Mouse (Mus musculus): ENCODE data around the gene 1110051M20Rik. TPM values are rescaled to one million over a fixed set of nuclear protein-coding genes. Genes with fewer than 3 reads are reported as not detected.

The 1110051M20Rik gene
- polyA plus RNA-seq, 1 experiment = 106 TPM

DNA sequence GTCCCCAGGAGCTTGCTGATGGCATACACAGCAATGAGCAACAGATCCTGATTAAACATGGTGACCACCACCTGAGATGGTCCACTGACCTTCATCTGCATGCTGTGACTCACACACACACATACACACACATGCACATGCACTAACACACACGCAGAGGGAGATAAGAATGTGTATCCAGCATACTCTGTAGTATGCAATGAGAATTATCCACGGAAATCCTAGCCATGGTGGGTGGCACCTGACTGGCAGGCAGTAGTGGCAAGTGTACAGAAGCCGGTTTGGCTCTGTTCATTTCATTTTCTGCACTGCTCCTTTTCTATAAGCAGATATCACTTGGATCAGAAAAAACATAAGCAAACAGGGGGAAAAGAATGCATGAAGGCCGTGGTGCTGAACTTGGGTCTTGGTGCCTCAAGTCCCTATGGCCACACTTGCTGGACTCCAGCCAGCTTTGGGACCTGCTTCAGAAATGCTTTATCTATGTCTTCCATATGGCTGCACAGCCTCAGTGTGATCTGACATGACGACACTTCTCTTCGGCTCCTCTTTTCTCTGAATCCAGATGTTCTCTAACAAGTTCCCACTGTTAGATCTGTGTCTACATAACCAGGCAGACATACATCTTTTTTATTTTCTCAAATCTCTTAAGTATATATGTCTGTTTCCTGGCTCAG is 89.6 kb downstream of the 1110051M20Rik start:
- no peak overlapping the region for H3K4me3 ChIP-seq (replicated peaks; ENCODE audit: insufficient read depth, low read depth, low read length)
- H3K4me1 ChIP-seq (ENCODE audit: control insufficient read depth, insufficient read depth, low read length) = no peaks in the 10 kb centered on the region
- WGBS = 46% methylated on average over 6 of the region's 6 CpGs
- no peak for DNase-seq
- H3K27me3 ChIP-seq (ENCODE audit: control insufficient read depth, insufficient read depth, low read length) = no peaks in the 10 kb centered on the region; the same call in 1 of the 2 replicates
- TF ChIP-seq CTCF (IDR thresholded peaks at IDR 0.05; ENCODE audit: borderline replicate concordance, insufficient read depth, low read depth, low read length) (no peak), POLR2A (IDR thresholded peaks at IDR 0.05; ENCODE audit: borderline replicate concordance, insufficient read depth, low read length) (no peak)
- no peak overlapping the region for H3K27ac ChIP-seq (ENCODE audit: insufficient read depth, low read length)

DNA sequence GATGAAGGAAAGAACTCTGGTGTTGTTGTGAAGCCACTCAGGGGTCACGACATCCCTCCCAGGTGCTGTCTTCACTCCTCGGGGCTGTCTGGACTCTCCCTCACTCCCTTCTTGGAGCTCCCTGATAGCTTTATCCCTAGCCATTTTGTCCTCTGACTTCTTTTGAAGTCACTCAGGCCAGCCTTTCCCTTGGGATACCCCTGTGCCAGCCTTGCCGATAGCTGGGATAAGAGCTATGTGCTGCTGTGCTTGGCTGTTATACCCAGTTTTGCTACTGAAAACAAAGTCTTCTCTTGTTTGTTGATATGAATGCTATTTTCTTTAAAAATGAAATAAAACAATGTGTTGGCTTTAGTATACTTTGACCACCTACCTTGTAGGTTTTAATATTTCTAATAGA is 90.7 kb downstream of the 1110051M20Rik start:
- Histone ChIP-seq H3K27ac (ENCODE audit: insufficient read depth, low read length) (no peak overlapping the region), H3K27me3 (ENCODE audit: control insufficient read depth, insufficient read depth, low read length) (no peaks in the 10 kb centered on the region; the same call in 1 of the 2 replicates), H3K4me1 (ENCODE audit: control insufficient read depth, insufficient read depth, low read length) (no peaks in the 10 kb centered on the region), H3K4me3 (replicated peaks; ENCODE audit: insufficient read depth, low read depth, low read length) (no peak overlapping the region)
- WGBS = 61% methylated on average over 3 of the region's 3 CpGs
- no peak for DNase-seq
- no peak for TF ChIP-seq POLR2A (IDR thresholded peaks at IDR 0.05; ENCODE audit: borderline replicate concordance, insufficient read depth, low read length)
- TF ChIP-seq CTCF (IDR thresholded peaks at IDR 0.05; ENCODE audit: borderline replicate concordance, insufficient read depth, low read depth, low read length) = no peak

DNA sequence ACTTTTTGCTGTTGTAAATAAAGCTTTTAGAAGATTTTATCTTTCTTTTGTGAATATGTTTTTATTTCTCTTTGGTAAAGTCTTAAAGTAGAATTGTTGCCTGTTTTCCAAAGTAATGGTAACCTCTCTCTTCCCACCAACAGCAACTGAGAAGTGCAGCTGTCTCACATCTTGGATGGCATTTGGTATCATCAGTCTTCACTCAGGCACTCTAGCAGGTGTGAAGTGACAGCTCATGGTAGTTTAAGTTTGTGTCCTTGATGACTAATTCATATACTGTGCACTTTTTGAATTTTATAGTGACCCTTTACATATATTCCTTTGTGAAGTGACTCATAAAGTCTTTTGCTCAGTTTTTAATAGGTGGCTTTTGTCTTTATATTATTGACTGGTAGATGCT is 92.7 kb downstream of the 1110051M20Rik start:
- TF ChIP-seq CTCF (IDR thresholded peaks at IDR 0.05; ENCODE audit: borderline replicate concordance, insufficient read depth, low read depth, low read length) = no peak
- no peak for TF ChIP-seq POLR2A (IDR thresholded peaks at IDR 0.05; ENCODE audit: borderline replicate concordance, insufficient read depth, low read length)
- Histone ChIP-seq H3K4me1 (ENCODE audit: control insufficient read depth, insufficient read depth, low read length) (no peaks in the 10 kb centered on the region), H3K27ac (ENCODE audit: insufficient read depth, low read length) (no peak overlapping the region), H3K4me3 (replicated peaks; ENCODE audit: insufficient read depth, low read depth, low read length) (no peak overlapping the region), H3K27me3 (ENCODE audit: control insufficient read depth, insufficient read depth, low read length) (no peaks in the 10 kb centered on the region; the same call in 1 of the 2 replicates)
- DNase-seq = no peak

DNA sequence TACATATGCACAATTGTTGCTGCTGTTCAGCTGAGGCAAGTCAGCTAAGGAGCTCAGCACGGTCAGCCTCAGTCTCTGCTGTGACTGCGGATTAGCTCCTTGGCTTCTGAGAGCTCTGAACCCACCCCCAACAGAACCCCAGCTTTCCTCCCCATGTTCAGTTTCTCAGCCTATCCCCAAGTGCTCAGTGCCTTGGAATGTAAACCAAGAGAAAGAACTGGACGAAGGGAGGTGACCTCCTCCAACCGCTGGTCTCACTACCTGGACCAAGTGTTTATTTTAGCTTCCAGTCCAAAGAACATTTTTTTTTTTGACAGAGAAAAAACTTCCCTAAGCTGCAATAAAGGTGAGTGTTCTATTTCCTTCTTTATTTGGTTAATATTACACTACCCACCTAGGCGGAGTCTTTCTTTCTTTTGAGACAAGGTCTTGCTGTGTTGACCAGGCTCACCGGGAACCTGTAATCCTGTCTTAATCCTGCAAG is 94.5 kb downstream of the 1110051M20Rik start:
- DNase-seq = no peak
- Histone ChIP-seq H3K27me3 (ENCODE audit: control insufficient read depth, insufficient read depth, low read length) (no peaks in the 10 kb centered on the region; the same call in 1 of the 2 replicates), H3K4me1 (ENCODE audit: control insufficient read depth, insufficient read depth, low read length) (no peaks in the 10 kb centered on the region), H3K4me3 (replicated peaks; ENCODE audit: insufficient read depth, low read depth, low read length) (no peak overlapping the region), H3K27ac (ENCODE audit: insufficient read depth, low read length) (no peak overlapping the region)
- no peak for TF ChIP-seq CTCF (IDR thresholded peaks at IDR 0.05; ENCODE audit: borderline replicate concordance, insufficient read depth, low read depth, low read length)
- no peak for TF ChIP-seq POLR2A (IDR thresholded peaks at IDR 0.05; ENCODE audit: borderline replicate concordance, insufficient read depth, low read length)
- WGBS = 85% methylated on average over 6 of the region's 6 CpGs

DNA sequence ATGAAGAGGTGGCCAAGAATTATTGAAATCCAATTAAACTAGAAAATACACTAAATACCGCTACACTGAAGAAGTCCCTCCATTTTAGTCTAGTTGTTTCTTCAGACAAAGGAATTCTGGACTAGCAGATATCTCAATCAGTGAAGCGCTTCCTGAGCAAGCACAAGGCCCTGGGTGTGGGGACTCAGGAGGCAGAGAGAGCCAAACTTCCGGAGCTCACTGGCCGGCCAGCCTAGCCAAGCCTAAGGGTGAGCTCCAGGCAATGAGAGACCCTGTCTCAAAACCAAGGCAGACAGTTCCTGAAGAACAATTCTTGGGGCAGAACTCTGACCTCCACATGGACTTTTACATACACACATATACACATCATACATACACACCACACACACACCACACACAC is 95.6 kb downstream of the 1110051M20Rik start:
- H3K4me3 ChIP-seq (replicated peaks; ENCODE audit: insufficient read depth, low read depth, low read length) = no peak overlapping the region
- WGBS = 78% methylated on average over 4 of the region's 4 CpGs
- H3K27me3 ChIP-seq (ENCODE audit: control insufficient read depth, insufficient read depth, low read length) = no peaks in the 10 kb centered on the region; the same call in 1 of the 2 replicates
- no peaks in the 10 kb centered on the region for H3K4me1 ChIP-seq (ENCODE audit: control insufficient read depth, insufficient read depth, low read length)
- TF ChIP-seq CTCF (IDR thresholded peaks at IDR 0.05; ENCODE audit: borderline replicate concordance, insufficient read depth, low read depth, low read length) (no peak), POLR2A (IDR thresholded peaks at IDR 0.05; ENCODE audit: borderline replicate concordance, insufficient read depth, low read length) (no peak)
- H3K27ac ChIP-seq (ENCODE audit: insufficient read depth, low read length) = no peak overlapping the region
- no peak for DNase-seq

DNA sequence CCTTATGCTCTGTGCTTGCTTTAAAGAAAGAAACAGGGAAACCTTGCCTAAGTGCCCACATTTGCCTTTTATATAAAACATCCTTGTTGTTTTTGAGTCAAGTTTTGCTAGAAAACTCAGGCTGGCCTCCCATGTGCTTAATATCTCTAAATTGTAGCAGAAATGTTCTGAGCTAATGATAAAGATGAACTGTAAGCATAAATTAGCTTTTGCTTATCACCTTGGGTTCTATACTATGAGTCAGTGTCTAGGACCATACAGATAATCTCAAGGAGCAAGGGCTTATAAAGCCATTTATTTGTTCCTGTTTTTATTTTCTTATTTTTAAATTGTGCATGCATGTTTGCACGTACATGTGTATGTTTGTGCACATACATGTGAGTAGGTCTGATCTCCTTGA is 98.9 kb downstream of the 1110051M20Rik start:
- 96% methylated on average over 1 of the region's 1 CpGs for WGBS
- no peak for DNase-seq
- Histone ChIP-seq H3K4me3 (replicated peaks; ENCODE audit: insufficient read depth, low read depth, low read length) (no peak overlapping the region), H3K4me1 (ENCODE audit: control insufficient read depth, insufficient read depth, low read length) (no peaks in the 10 kb centered on the region), H3K27ac (ENCODE audit: insufficient read depth, low read length) (no peak overlapping the region), H3K27me3 (ENCODE audit: control insufficient read depth, insufficient read depth, low read length) (no peaks in the 10 kb centered on the region; the same call in 1 of the 2 replicates)
- TF ChIP-seq CTCF (IDR thresholded peaks at IDR 0.05; ENCODE audit: borderline replicate concordance, insufficient read depth, low read depth, low read length) = no peak
- no peak for TF ChIP-seq POLR2A (IDR thresholded peaks at IDR 0.05; ENCODE audit: borderline replicate concordance, insufficient read depth, low read length)

DNA sequence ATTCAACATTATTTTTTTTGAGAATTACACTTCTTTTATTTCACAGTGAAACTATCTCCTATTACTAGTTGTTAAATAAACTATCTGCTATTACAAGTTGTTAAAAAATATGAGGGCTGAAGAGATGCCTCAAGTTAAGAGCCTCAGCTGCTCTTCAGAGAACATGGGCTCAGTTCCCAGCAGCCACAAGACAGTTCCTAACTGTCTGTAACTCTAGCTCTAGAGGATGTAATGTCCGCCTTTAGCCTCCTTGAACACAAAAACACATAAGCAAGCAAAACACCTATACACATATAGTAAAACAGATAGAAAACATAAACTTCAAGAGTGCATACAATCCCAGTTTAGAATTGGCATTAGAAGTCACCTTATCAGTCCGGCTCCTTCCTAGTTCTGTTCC is 104.9 kb downstream of the 1110051M20Rik start:
- H3K27me3 ChIP-seq (ENCODE audit: control insufficient read depth, insufficient read depth, low read length) = no peaks in the 10 kb centered on the region
- TF ChIP-seq POLR2A (IDR thresholded peaks at IDR 0.05; ENCODE audit: borderline replicate concordance, insufficient read depth, low read length) = no peak
- no peak for TF ChIP-seq CTCF (IDR thresholded peaks at IDR 0.05; ENCODE audit: borderline replicate concordance, insufficient read depth, low read depth, low read length)
- H3K4me3 ChIP-seq (replicated peaks; ENCODE audit: insufficient read depth, low read depth, low read length) = no peak overlapping the region
- no peaks in the 10 kb centered on the region for H3K4me1 ChIP-seq (ENCODE audit: control insufficient read depth, insufficient read depth, low read length)
- H3K27ac ChIP-seq (ENCODE audit: insufficient read depth, low read length) = no peak overlapping the region
- 93% methylated on average over 2 of the region's 2 CpGs for WGBS
- DNase-seq = no peak

DNA sequence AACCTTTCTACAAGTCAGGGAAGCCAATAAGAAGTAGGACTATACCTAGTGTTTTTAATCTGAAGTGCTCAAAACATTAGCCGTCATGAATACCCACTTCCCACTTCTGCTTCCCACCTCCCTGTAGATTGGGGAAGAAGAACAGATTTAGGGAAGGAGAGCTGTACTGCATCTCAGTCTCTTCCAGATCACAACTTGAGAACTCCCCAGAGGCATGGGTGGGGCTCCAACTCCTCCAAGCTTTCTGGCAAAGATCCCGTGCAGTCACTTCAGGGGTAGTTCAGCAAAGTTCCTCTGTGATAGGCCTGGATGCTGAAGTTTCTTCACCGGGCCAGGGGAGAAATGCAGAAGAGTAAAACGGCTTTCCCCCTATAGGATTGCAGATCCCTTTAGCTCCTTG is 109.4 kb downstream of the 1110051M20Rik start:
- Histone ChIP-seq H3K4me1 (ENCODE audit: control insufficient read depth, insufficient read depth, low read length) (no peaks in the 10 kb centered on the region), H3K4me3 (replicated peaks; ENCODE audit: insufficient read depth, low read depth, low read length) (no peak overlapping the region), H3K27ac (ENCODE audit: insufficient read depth, low read length) (no peak overlapping the region), H3K27me3 (ENCODE audit: control insufficient read depth, insufficient read depth, low read length) (no peaks in the 10 kb centered on the region)
- DNase-seq = no peak
- TF ChIP-seq POLR2A (IDR thresholded peaks at IDR 0.05; ENCODE audit: borderline replicate concordance, insufficient read depth, low read length) (no peak), CTCF (IDR thresholded peaks at IDR 0.05; ENCODE audit: borderline replicate concordance, insufficient read depth, low read depth, low read length) (no peak)
- WGBS = 73% methylated on average over 4 of the region's 4 CpGs

Measured in cerebellum, adult 2 months (tissue).